Mouse (Mus musculus) bone marrow, adult 2 months (tissue): ENCODE measurements around the gene Ankrd54. TPM values are rescaled to one million over a fixed set of nuclear protein-coding genes. Genes with fewer than 3 reads are reported as not detected.

Source experiments
- H3K27ac ChIP-seq: fragments of 200-500 bp; 2 replicates; pipeline ENCODE4 v1.5.1; 2012; ENCODE audit warnings: low read depth, mild to moderate bottlenecking, control low read depth, inconsistent platforms, low read length; ENCODE audit not compliant: control insufficient read depth, poor library complexity, insufficient read depth
- H3K4me1 ChIP-seq: fragments of 200-500 bp; 2 replicates; pipeline ENCODE4 v1.6.1; 2011; ENCODE audit warnings: low read length; ENCODE audit not compliant: control insufficient read depth, insufficient read depth
- H3K4me3 ChIP-seq: fragments of 200-500 bp; replicated peaks from 2 replicates; pipeline ENCODE3; 2011; ENCODE audit warnings: mild to moderate bottlenecking, low read depth, low read length, control low read depth; ENCODE audit not compliant: control insufficient read depth
- CTCF ChIP-seq: fragments of 200-500 bp; IDR thresholded peaks from 2 replicates; pipeline ENCODE4 v1.5.1; 2011; ENCODE audit warnings: low read length, control low read depth; ENCODE audit not compliant: control insufficient read depth, insufficient read depth
- POLR2A ChIP-seq: fragments of 200-500 bp; IDR thresholded peaks from 2 replicates; pipeline ENCODE4 v1.6.1; 2011; ENCODE audit warnings: low read depth, mild to moderate bottlenecking, control low read depth, low read length, borderline replicate concordance; ENCODE audit not compliant: control insufficient read depth
- WGBS: fragments of 180-500 bp; shearing (Covaris S2); methylation state at CpG from one replicate; pipeline ENCODE4 v1.1.7; 2018; 5-methylcytosine and 5-hydroxymethylcytosine counted together
- polyA plus RNA-seq: library from polyadenylated mRNA; stranded (reverse); fragments of >200 nt; gene quantifications from 2 replicates; pipeline ENCODE4 v1.2.4, GENCODE M21; 2011; ENCODE audit warnings: low replicate concordance; ENCODE audit not compliant: missing spikeins, insufficient read depth, insufficient read length

The Ankrd54 gene
- polyA plus RNA-seq, 1 experiment = 43.4 TPM

GRCm38 (mm10) chr15:79057850-79058249, 4.8 kb downstream of the Ankrd54 start:
- H3K4me1 ChIP-seq = peaks cover 2% of the 10 kb centered on the region; the same call in 1 of the 2 replicates
- H3K4me3 ChIP-seq = no peak overlapping the region
- no peak for TF ChIP-seq CTCF
- TF ChIP-seq POLR2A = no peak
- 75% methylated on average over 6 of the region's 6 CpGs for WGBS
- no peak overlapping the region for H3K27ac ChIP-seq

GRCm38 (mm10) chr15:79056601-79057000, 6.1 kb downstream of the Ankrd54 start:
- 94% methylated on average over 7 of the region's 7 CpGs for WGBS
- TF ChIP-seq CTCF (no peak), POLR2A (no peak)
- Histone ChIP-seq H3K4me3 (no peak overlapping the region), H3K27ac (no peak overlapping the region), H3K4me1 (peaks cover 2% of the 10 kb centered on the region; the same call in 1 of the 2 replicates)

- Histone ChIP-seq H3K4me3 (no peak overlapping the region), H3K27ac (no peak overlapping the region), H3K4me1 (no peaks in the 10 kb centered on the region)
- TF ChIP-seq CTCF (no peak), POLR2A (no peak)
- 89% methylated on average over 2 of the region's 2 CpGs for WGBS
These were observed 10.3 kb downstream of the Ankrd54 start for GRCm38 (mm10) chr15:79052366-79052765.

GRCm38 (mm10) chr15:79051461-79052360, 11.0 kb downstream of the Ankrd54 start:
- no peak for TF ChIP-seq CTCF
- TF ChIP-seq POLR2A = no peak
- 51% methylated on average over 13 of the region's 13 CpGs for WGBS
- H3K27ac ChIP-seq = no peak overlapping the region
- H3K4me3 ChIP-seq = no peak overlapping the region
- H3K4me1 ChIP-seq = no peaks in the 10 kb centered on the region

- no peak overlapping the region for H3K27ac ChIP-seq
- 63% methylated on average over 2 of the region's 2 CpGs for WGBS
These were observed 11.7 kb downstream of the Ankrd54 start for GRCm38 (mm10) chr15:79050964-79051363.

GRCm38 (mm10) chr15:79050160-79050845, 12.4 kb downstream of the Ankrd54 start:
- Histone ChIP-seq H3K4me3 (no peak overlapping the region), H3K27ac (no peak overlapping the region), H3K4me1 (no peaks in the 10 kb centered on the region)
- WGBS = 83% methylated on average over 9 of the region's 9 CpGs
- TF ChIP-seq CTCF = no peak
- no peak for TF ChIP-seq POLR2A

More at GRCm38 (mm10) chr15:79050964-79051363, 11.7 kb downstream of the Ankrd54 start:
- TF ChIP-seq CTCF = no peak
- TF ChIP-seq POLR2A = no peak
- Histone ChIP-seq H3K4me1 (no peaks in the 10 kb centered on the region), H3K4me3 (no peak overlapping the region)

GRCm38 (mm10) chr15:79048186-79048585, 14.5 kb downstream of the Ankrd54 start:
- TF ChIP-seq POLR2A (no peak), CTCF (no peak)
- Histone ChIP-seq H3K27ac (no peak overlapping the region), H3K4me1 (no peaks in the 10 kb centered on the region), H3K4me3 (no peak overlapping the region)
- 73% methylated on average over 4 of the region's 4 CpGs for WGBS

GRCm38 (mm10) chr15:79044837-79045236, 17.9 kb downstream of the Ankrd54 start:
- WGBS = 50% methylated on average over 4 of the region's 4 CpGs
- no peak for TF ChIP-seq CTCF
- TF ChIP-seq POLR2A = no peak
- H3K27ac ChIP-seq = no peak overlapping the region
- no peak overlapping the region for H3K4me3 ChIP-seq
- no peaks in the 10 kb centered on the region for H3K4me1 ChIP-seq

GRCm38 (mm10) chr15:79042721-79043491, 19.8 kb downstream of the Ankrd54 start:
- Histone ChIP-seq H3K4me1 (no peaks in the 10 kb centered on the region; the same call in 1 of the 2 replicates), H3K27ac (no peak overlapping the region), H3K4me3 (no peak overlapping the region)
- 3% methylated on average over 105 of the region's 105 CpGs for WGBS
- no peak for TF ChIP-seq CTCF
- TF ChIP-seq POLR2A = no peak
